17 mouse cellular contexts compared by ENCODE assay signal in genomic region chr5:73998966-73999365, GRCm38 (mm10).
A peak's percentile ranks its signal among the peaks of the same experiment; 100 is the strongest.
DNase-seq lines count a peak whose midpoint lies in the region; ATAC-seq lines count a peak whose summit lies in the region.
"Had no signal": no experiment of that assay in that cellular context is flagged by ENCODE, and none has a peak within 500 bp of the region (broad histone marks: within the 10 kb centered on the region; RNA-seq: fewer than 3 reads in every experiment).

No protein-coding gene starts in this region.

- peaks cover 44% of the 10 kb centered on the region for H3K36me3 ChIP-seq in heart, embryonic 10.5 days

- no peak overlapping the region for H3K4me3 ChIP-seq in heart, embryonic 10.5 days
- H3K4me3 ChIP-seq: embryonic facial prominence, embryonic 10.5 days; embryonic facial prominence, embryonic 12.5 days; forebrain, embryonic 13.5 days; forebrain, embryonic 15.5 days had no signal

- peak; percentile 51 for DNase-seq in heart, adult 11 months
- no peak for DNase-seq in heart, embryonic 10.5 days (ENCODE audit: low spot score)
- DNase-seq in testis, postnatal 14 days (ENCODE audit: low spot score) = peak; percentile 38
- DNase-seq in testis, postnatal 10 days (ENCODE audit: low spot score) = no peak
- DNase-seq: adrenal gland, adult 2 months; adrenal gland, postnatal 10 days; adrenal gland, postnatal 25 days; cerebellum, adult 18-20 months; cerebellum, adult 8-10 months; cerebellum, adult 9-11 months; cerebellum, postnatal 25 days; forebrain, postnatal 0 days had no signal

- no peak for ATAC-seq in megakaryocyte progenitor cell, adult 5-6 weeks (replicated peaks; ENCODE audit: poor library complexity)
- ATAC-seq: forebrain, embryonic 13.5 days; forebrain, embryonic 15.5 days; forebrain, postnatal 0 days had no signal

- no peak overlapping the region for H3K27ac ChIP-seq in heart, embryonic 10.5 days
- H3K27ac ChIP-seq: embryonic facial prominence, embryonic 10.5 days; embryonic facial prominence, embryonic 12.5 days; forebrain, embryonic 13.5 days; forebrain, embryonic 15.5 days had no signal

- no peaks in the 10 kb centered on the region for H3K27me3 ChIP-seq in heart, embryonic 10.5 days (ENCODE audit: insufficient read depth, poor library complexity, severe bottlenecking)
- H3K27me3 ChIP-seq: embryonic facial prominence, embryonic 12.5 days; forebrain, embryonic 13.5 days; forebrain, embryonic 15.5 days had no signal

- peaks cover 14% of the 10 kb centered on the region for H3K4me1 ChIP-seq in heart, embryonic 10.5 days
- H3K4me1 ChIP-seq: embryonic facial prominence, embryonic 10.5 days; embryonic facial prominence, embryonic 12.5 days; forebrain, embryonic 13.5 days; forebrain, embryonic 15.5 days had no signal

- no peaks in the 10 kb centered on the region for H3K9me3 ChIP-seq in heart, embryonic 10.5 days
- H3K9me3 ChIP-seq: embryonic facial prominence, embryonic 10.5 days; embryonic facial prominence, embryonic 12.5 days; forebrain, embryonic 13.5 days; forebrain, embryonic 15.5 days had no signal

- 85% methylated on average over 5 of the region's 5 CpGs for WGBS in heart, embryonic 10.5 days

Comparison
In these comparisons a context has a peak if more than half of its experiments do, and no peak if none do; other contexts are left out.
1. DNase-seq: peak in heart, adult 11 months (single experiment) and testis, postnatal 14 days (single experiment); none in heart, embryonic 10.5 days (single experiment) and testis, postnatal 10 days (single experiment).